Mouse (Mus musculus) CH12.LX (cell line): Measurements from ENCODE around the gene Gm648. TPM values are rescaled to one million over a fixed set of nuclear protein-coding genes. Genes with fewer than 3 reads are reported as not detected.

Experiments used
- DNase-seq: peaks from one replicate; pipeline ENCODE4 v3.0.0-alpha.2; 2013; ENCODE audit errors: extremely low read depth
- H3K27ac ChIP-seq: 2 replicates; pipeline ENCODE4 v1.5.1; 2012; ENCODE audit warnings: low read depth, mild to moderate bottlenecking, control low read depth, moderate library complexity; ENCODE audit not compliant: insufficient read depth
- H3K27me3 ChIP-seq: replicated peaks from 2 replicates; pipeline ENCODE3; 2012; ENCODE audit warnings: inconsistent platforms
- H3K36me3 ChIP-seq, 2 experiments: replicated peaks in 1 of 2; 2 replicates each; pipeline versions ENCODE3 to v1.6.1; 2012; ENCODE audit warnings: inconsistent platforms in 1 of 2, low read length in 1 of 2, mild to moderate bottlenecking in 1 of 2, mixed read lengths in 1 of 2, moderate library complexity in 1 of 2; ENCODE audit not compliant: control insufficient read depth in 1 of 2, insufficient read depth in 1 of 2
- H3K4me1 ChIP-seq, 2 experiments: 2 replicates each; pipeline ENCODE4 v1.6.1; 2012; ENCODE audit warnings: inconsistent platforms in 1 of 2, moderate library complexity in 1 of 2; ENCODE audit not compliant: insufficient read depth in 2 of 2, control insufficient read depth in 1 of 2
- H3K4me2 ChIP-seq: 2 replicates; pipeline ENCODE4 v1.6.1; 2012; ENCODE audit warnings: low read depth, mild to moderate bottlenecking, control low read depth; ENCODE audit not compliant: poor library complexity, insufficient read depth, severe bottlenecking
- H3K4me3 ChIP-seq, 3 experiments: fragments of 150-350 bp in 1 of 3; sonication (generic) in 1 of 3; replicated peaks in 1 of 3; 2 replicates each; pipeline versions ENCODE3 to v1.5.1; 2011 to 2012; ENCODE audit warnings: low read depth in 2 of 3, low read length in 2 of 3, mild to moderate bottlenecking in 2 of 3, moderate library complexity in 2 of 3, control low read depth in 1 of 3, improper control_type of control experiment in 1 of 3, inconsistent platforms in 1 of 3, mixed read lengths in 1 of 3; ENCODE audit not compliant: poor library complexity in 1 of 3
- H3K79me2 ChIP-seq: replicated peaks from 2 replicates; pipeline ENCODE4 v1.6.1; 2012; ENCODE audit warnings: mild to moderate bottlenecking, moderate library complexity; ENCODE audit not compliant: control insufficient read depth, poor library complexity, insufficient read depth, severe bottlenecking; ENCODE audit errors: extremely low read depth
- H3K9ac ChIP-seq: 2 replicates; pipeline ENCODE4 v1.6.1; 2012; ENCODE audit warnings: low read depth, mild to moderate bottlenecking, control low read depth, moderate library complexity; ENCODE audit not compliant: insufficient read depth
- H3K9me3 ChIP-seq: replicated peaks from 2 replicates; pipeline ENCODE3; 2012; ENCODE audit warnings: low read length, inconsistent platforms, mixed read lengths
- CTCF ChIP-seq, 2 experiments: IDR thresholded peaks in 1 of 2; conservative IDR thresholded peaks in 1 of 2; 2 replicates each; pipeline ENCODE4 v1.5.1; 2011 to 2012; ENCODE audit warnings: low read depth in 2 of 2, low read length in 2 of 2, improper control_type of control experiment in 1 of 2, inconsistent platforms in 1 of 2, mild to moderate bottlenecking in 1 of 2, moderate library complexity in 1 of 2
- HCFC1 ChIP-seq: IDR thresholded peaks from 2 replicates; pipeline ENCODE4 v1.6.1; 2012; ENCODE audit warnings: low read depth, mild to moderate bottlenecking, inconsistent platforms, low read length, improper control_type of control experiment
- IRF4 ChIP-seq: IDR thresholded peaks from 2 replicates; pipeline ENCODE4 v1.6.1; 2014; ENCODE audit warnings: low read depth, mild to moderate bottlenecking, inconsistent platforms, low read length, improper control_type of control experiment
- JUN ChIP-seq: IDR thresholded peaks from 2 replicates; pipeline ENCODE4 v1.6.1; 2011; ENCODE audit warnings: low read depth, mild to moderate bottlenecking, low read length, improper control_type of control experiment, moderate library complexity; ENCODE audit not compliant: insufficient read depth
- JUND ChIP-seq: conservative IDR thresholded peaks from 2 replicates; pipeline ENCODE4 v1.6.1; 2011; ENCODE audit warnings: low read depth, low read length, improper control_type of control experiment
- KAT2A ChIP-seq: IDR thresholded peaks from 2 replicates; pipeline ENCODE4 v1.6.1; 2012; ENCODE audit warnings: low read length, improper control_type of control experiment, inconsistent platforms; ENCODE audit not compliant: insufficient replicate concordance
- MAX ChIP-seq: IDR thresholded peaks from 2 replicates; pipeline ENCODE4 v1.6.1; 2011; ENCODE audit warnings: low read length, improper control_type of control experiment
- MAZ ChIP-seq: IDR thresholded peaks from 2 replicates; pipeline ENCODE4 v1.6.1; 2012; ENCODE audit warnings: low read depth, mild to moderate bottlenecking, inconsistent platforms, low read length, improper control_type of control experiment, moderate library complexity
- NELFE ChIP-seq: IDR thresholded peaks from 2 replicates; pipeline ENCODE4 v1.6.1; 2011; ENCODE audit warnings: low read depth, low read length, improper control_type of control experiment
- POLR2AphosphoS2 ChIP-seq: IDR thresholded peaks from 2 replicates; pipeline ENCODE4 v1.6.1; 2011; ENCODE audit warnings: low read depth, low read length, improper control_type of control experiment
- RAD21 ChIP-seq: IDR thresholded peaks from 2 replicates; pipeline ENCODE4 v1.6.1; 2011; ENCODE audit warnings: low read depth, mild to moderate bottlenecking, low read length, improper control_type of control experiment, moderate library complexity
- RCOR1 ChIP-seq: conservative IDR thresholded peaks from 2 replicates; pipeline ENCODE4 v1.6.1; 2012; ENCODE audit warnings: low read depth, mild to moderate bottlenecking, inconsistent platforms, low read length, improper control_type of control experiment
- SMC3 ChIP-seq: IDR thresholded peaks from 2 replicates; pipeline ENCODE4 v1.6.1; 2011; ENCODE audit warnings: low read depth, low read length, improper control_type of control experiment
- TBP ChIP-seq: conservative IDR thresholded peaks from 2 replicates; pipeline ENCODE4 v1.6.1; 2011; ENCODE audit warnings: low read depth, low read length, improper control_type of control experiment
- TCF12 ChIP-seq: IDR thresholded peaks from 2 replicates; pipeline ENCODE4 v1.6.1; 2014; ENCODE audit warnings: low read depth, mild to moderate bottlenecking, inconsistent platforms, low read length, improper control_type of control experiment
- UBTF ChIP-seq: IDR thresholded peaks from 2 replicates; pipeline ENCODE4 v1.6.1; 2012; ENCODE audit warnings: low read depth, mild to moderate bottlenecking, inconsistent platforms, low read length, improper control_type of control experiment, moderate library complexity
- ZMIZ1 ChIP-seq: IDR thresholded peaks from 2 replicates; pipeline ENCODE4 v1.6.1; 2012; ENCODE audit warnings: low read depth, mild to moderate bottlenecking, inconsistent platforms, low read length, improper control_type of control experiment
- dilution Hi-C: fragments of 300-500 bp; cut with MboI; formaldehyde crosslinking; loops from 2 replicates; pipeline ENCODE4 v1.14.3; 2020; ENCODE audit warnings: low sequenced_read_pairs; ENCODE audit not compliant: extremely low pct_unique_long_range_greater_than_20kb, extremely low pct_ligation_motif_present
- in situ Hi-C: fragments of 300-500 bp; cut with MboI; formaldehyde crosslinking; loops from 3 replicates; pipeline ENCODE4 v1.14.3; 2019; ENCODE audit warnings: low sequenced_read_pairs, low pct_ligation_motif_present, low pct_unique_long_range_greater_than_20kb, mixed read lengths
- polyA plus RNA-seq: library from polyadenylated mRNA; unstranded; fragments of >175 nt; gene quantifications from 2 replicates; pipeline ENCODE4 v1.2.1, GENCODE M21; 2012; ENCODE audit warnings: low read depth; ENCODE audit not compliant: insufficient read length
- total RNA-seq, 2 experiments: library from RNA; depleted of rRNA; stranded (reverse); fragments of 300-350 nt in 1 of 2; fragments of >200 nt in 1 of 2; gene quantifications; 2 replicates each; pipeline ENCODE4 v1.2.3; 2012 to 2014

Gene Gm648
- total and polyA plus RNA-seq, 3 experiments: not detected

GRCm38 (mm10) chrX:56597887-56598640 lies 48.7 kb upstream of the Gm648 start, which contains the start of gene Mmgt1 (continued):
- TF ChIP-seq JUND: no peak
- 0 out of 2 replicates have a peak, but pooled peaks have one; percentile 28 for TF ChIP-seq TBP
- TF ChIP-seq MAX: no peak
- no peak for TF ChIP-seq POLR2AphosphoS2
- TF ChIP-seq JUN: no peak
- 0 out of 2 replicates have a peak, but pooled peaks have one; percentile 23 for TF ChIP-seq NELFE
- TF ChIP-seq MAZ: no peak
- no peak for TF ChIP-seq RCOR1
- TF ChIP-seq ZMIZ1: peak; percentile 15; the same call in 1 of the 2 replicates
- TF ChIP-seq TCF12: peak; percentile 49; the same call in 1 of the 2 replicates
- no peak for TF ChIP-seq SMC3
- TF ChIP-seq KAT2A: peak; percentile 65; the same call in 1 of the 2 replicates

DNA sequence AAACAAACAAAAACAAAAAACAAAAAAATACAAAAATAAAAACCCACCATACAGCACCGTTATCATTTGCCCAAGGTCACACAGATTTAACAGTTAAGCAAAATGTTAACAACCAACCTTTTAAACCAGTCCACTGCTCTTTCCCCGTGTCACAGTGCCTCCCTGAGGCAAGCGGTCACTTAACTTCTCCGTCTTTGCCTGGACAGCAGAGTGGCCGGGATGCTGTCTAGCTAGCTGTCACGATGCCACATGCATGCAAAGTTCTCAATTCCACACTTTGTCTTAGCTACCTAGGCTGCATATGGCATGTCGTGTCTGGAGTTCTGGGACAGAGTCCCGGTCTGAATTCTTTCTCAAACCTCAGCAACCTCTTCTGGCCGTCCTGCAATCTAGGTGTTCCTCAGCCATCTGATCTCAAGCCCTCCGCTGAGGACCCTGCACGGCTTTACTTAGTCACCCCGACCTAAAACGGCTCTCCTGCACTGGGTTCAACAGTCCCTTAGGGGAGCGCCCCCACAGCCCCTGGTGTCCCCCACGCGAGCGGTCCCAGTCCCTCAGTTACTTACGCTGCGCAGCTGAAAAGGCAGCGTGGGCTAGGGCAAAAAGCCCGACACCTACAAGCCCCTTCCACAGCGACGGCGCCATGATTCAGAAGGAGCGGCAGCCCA lies 47.9 kb upstream of the Gm648 start:
- dilution Hi-C loops (no loop called here), in situ Hi-C loops (no loop called here)
- no peak for DNase-seq
- Histone ChIP-seq H3K27ac (no peak overlapping the region), H3K79me2 (peaks cover 10% of the 10 kb centered on the region), H3K4me1 (peaks cover 3 to 7% of the 10 kb centered on the region in 2 experiments; a peak in 3 of 4 replicates), H3K4me2 (0 out of 2 replicates have a peak overlapping the region, but pooled peaks have one; percentile 33), H3K9ac (peak overlapping the region; percentile 87), H3K4me3 (peak overlapping the region; percentile 77), H3K36me3 (peaks cover 0 to 14% of the 10 kb centered on the region in 2 experiments), H3K27me3 (no peaks in the 10 kb centered on the region), H3K9me3 (no peaks in the 10 kb centered on the region)
- no peak for TF ChIP-seq IRF4
- TF ChIP-seq CTCF (conservative IDR thresholded peaks at IDR 0.05 in 1 of 2, IDR thresholded peaks at IDR 0.05 in 1 of 2; ENCODE audit: low read depth in 2 of 2, low read length in 2 of 2): peak in 1 of 2 experiments; percentile 26; a peak in 1 of 4 replicates
- 0 out of 2 replicates have a peak, but pooled peaks have one; percentile 47 for TF ChIP-seq UBTF
- TF ChIP-seq RAD21: peak; percentile 3
- TF ChIP-seq HCFC1: no peak
